Mouse (Mus musculus): Measurements from ENCODE around the gene Olfr1382. TPM values are rescaled to one million over a fixed set of nuclear protein-coding genes. Genes with fewer than 3 reads are reported as not detected.
"Not testable (repeated sequence)": the region's sequence is repeated elsewhere in the genome, so short reads cannot be mapped to it uniquely, and the experiment has no call there.

Olfr1382 gene
- not detected in 2 replicates for total RNA-seq (2014; fragmentation: Nextera tagmentation)
- not detected in 2 replicates for total RNA-seq (2017)

- no peak for ATAC-seq (replicated peaks; ENCODE audit: poor library complexity, severe bottlenecking)
Measured at GRCm38 (mm10) chr11:49527947-49528346, at the start of gene Olfr1382. Gene Olfr1382 (plus strand): TSS chr11:49528247.

- ATAC-seq (replicated peaks; ENCODE audit: poor library complexity, severe bottlenecking), result no peak
Measured at GRCm38 (mm10) chr11:49485973-49486372, 42.1 kb upstream of the Olfr1382 start.

- ATAC-seq (replicated peaks; ENCODE audit: poor library complexity, severe bottlenecking), result not testable (repeated sequence)
Measured at GRCm38 (mm10) chr11:49488770-49489169, 39.3 kb upstream of the Olfr1382 start, which contains the start of gene Olfr1385. Gene Olfr1385 (plus strand): TSS chr11:49489070.

GRCm38 (mm10) chr11:49518086-49518485 is 10.0 kb upstream of the Olfr1382 start:
- no peak for ATAC-seq (replicated peaks; ENCODE audit: poor library complexity, severe bottlenecking)

GRCm38 (mm10) chr11:49519348-49519747 is 8.7 kb upstream of the Olfr1382 start, which contains the start of gene Olfr1383:
Gene Olfr1383 (plus strand): TSS chr11:49519648.
- ATAC-seq (replicated peaks; ENCODE audit: poor library complexity, severe bottlenecking), result no peak

GRCm38 (mm10) chr11:49532761-49533160 is 4.7 kb downstream of the Olfr1382 start:
- ATAC-seq (replicated peaks; ENCODE audit: poor library complexity, severe bottlenecking), result no peak

- ATAC-seq (replicated peaks; ENCODE audit: poor library complexity, severe bottlenecking), result peak; percentile 48; the same call in 1 of the 2 replicates
Measured at GRCm38 (mm10) chr11:49536631-49537030, 8.6 kb downstream of the Olfr1382 start.

GRCm38 (mm10) chr11:49543149-49543548 is 15.1 kb downstream of the Olfr1382 start, which contains the start of gene Olfr1381:
Gene Olfr1381 (plus strand): TSS chr11:49543449.
- ATAC-seq (replicated peaks; ENCODE audit: poor library complexity, severe bottlenecking), result not testable (repeated sequence)

- ATAC-seq (replicated peaks; ENCODE audit: poor library complexity, severe bottlenecking), result not testable (repeated sequence)
Measured at GRCm38 (mm10) chr11:49554033-49554432, 26.0 kb downstream of the Olfr1382 start.

GRCm38 (mm10) chr11:49556578-49556977 is 28.5 kb downstream of the Olfr1382 start, which contains the start of gene Olfr1380:
Gene Olfr1380 (plus strand): TSS chr11:49556878.
- not testable (repeated sequence) for ATAC-seq (replicated peaks; ENCODE audit: poor library complexity, severe bottlenecking)

- ATAC-seq (replicated peaks; ENCODE audit: poor library complexity, severe bottlenecking), result peak; percentile 48; the same call in 1 of the 2 replicates
Measured at GRCm38 (mm10) chr11:49575054-49575453, 47.0 kb downstream of the Olfr1382 start.

GRCm38 (mm10) chr11:49580452-49580851 is 52.4 kb downstream of the Olfr1382 start:
- ATAC-seq (replicated peaks; ENCODE audit: poor library complexity, severe bottlenecking), result peak; percentile 63

Other genes with a start within 250 kb of the Olfr1382 start
- not detected in 2 replicates for gene Olfr1393, start 249.9 kb upstream of the Olfr1382 start, total RNA-seq (2014; fragmentation: Nextera tagmentation)
- gene Olfr1393, start 249.9 kb upstream of the Olfr1382 start, total RNA-seq (2017), result not detected in 2 replicates
- not detected in 2 replicates for gene Olfr1392, start 243.0 kb upstream of the Olfr1382 start, total RNA-seq (2014; fragmentation: Nextera tagmentation)
- not detected in 2 replicates for gene Olfr1392, start 243.0 kb upstream of the Olfr1382 start, total RNA-seq (2017)
- gene Olfr10, start 223.5 kb upstream of the Olfr1382 start, total RNA-seq (2014; fragmentation: Nextera tagmentation), result not detected in 2 replicates
- not detected in 2 replicates for gene Olfr10, start 223.5 kb upstream of the Olfr1382 start, total RNA-seq (2017)
- gene Olfr1391, start 205.5 kb upstream of the Olfr1382 start, total RNA-seq (2014; fragmentation: Nextera tagmentation), result not detected in 2 replicates
- not detected in 2 replicates for gene Olfr1391, start 205.5 kb upstream of the Olfr1382 start, total RNA-seq (2017)
- not detected in 2 replicates for gene Olfr1390, start 193.1 kb upstream of the Olfr1382 start, total RNA-seq (2014; fragmentation: Nextera tagmentation)
- gene Olfr1390, start 193.1 kb upstream of the Olfr1382 start, total RNA-seq (2017), result not detected in 2 replicates
- not detected in 2 replicates for gene Olfr1389, start 105.2 kb upstream of the Olfr1382 start, total RNA-seq (2014; fragmentation: Nextera tagmentation)
- gene Olfr1389, start 105.2 kb upstream of the Olfr1382 start, total RNA-seq (2017), result not detected in 2 replicates
- gene Olfr1388, start 91.6 kb upstream of the Olfr1382 start, total RNA-seq (2014; fragmentation: Nextera tagmentation), result not detected in 2 replicates
- gene Olfr1388, start 91.6 kb upstream of the Olfr1382 start, total RNA-seq (2017), result 0.09 and 0.21 TPM in 2 replicates
- not detected in 2 replicates for gene Olfr1387, start 72.9 kb upstream of the Olfr1382 start, total RNA-seq (2014; fragmentation: Nextera tagmentation)
- gene Olfr1387, start 72.9 kb upstream of the Olfr1382 start, total RNA-seq (2017), result not detected in 2 replicates
- not detected in 2 replicates for gene Olfr1386, start 63.2 kb upstream of the Olfr1382 start, total RNA-seq (2014; fragmentation: Nextera tagmentation)
- not detected in 2 replicates for gene Olfr1386, start 63.2 kb upstream of the Olfr1382 start, total RNA-seq (2017)
- gene Olfr1385, start 39.2 kb upstream of the Olfr1382 start, total RNA-seq (2014; fragmentation: Nextera tagmentation), result not detected in 2 replicates
- gene Olfr1385, start 39.2 kb upstream of the Olfr1382 start, total RNA-seq (2017), result not detected in 2 replicates
- gene Olfr1384, start 21.5 kb upstream of the Olfr1382 start, total RNA-seq (2014; fragmentation: Nextera tagmentation), result not detected in 2 replicates
- not detected in 2 replicates for gene Olfr1384, start 21.5 kb upstream of the Olfr1382 start, total RNA-seq (2017)
- not detected in 2 replicates for gene Olfr1383, start 8.6 kb upstream of the Olfr1382 start, total RNA-seq (2014; fragmentation: Nextera tagmentation)
- not detected in 2 replicates for gene Olfr1383, start 8.6 kb upstream of the Olfr1382 start, total RNA-seq (2017)
- gene Olfr1381, start 15.2 kb downstream of the Olfr1382 start, total RNA-seq (2014; fragmentation: Nextera tagmentation), result not detected in 2 replicates
- gene Olfr1381, start 15.2 kb downstream of the Olfr1382 start, total RNA-seq (2017), result not detected in 2 replicates
- not detected in 2 replicates for gene Olfr1380, start 28.6 kb downstream of the Olfr1382 start, total RNA-seq (2014; fragmentation: Nextera tagmentation)
- gene Olfr1380, start 28.6 kb downstream of the Olfr1382 start, total RNA-seq (2017), result not detected in 2 replicates
- 0.32 TPM in 1 of 2 replicates, not detected in the other for gene Flt4, start 81.0 kb downstream of the Olfr1382 start, total RNA-seq (2014; fragmentation: Nextera tagmentation)
- gene Flt4, start 81.0 kb downstream of the Olfr1382 start, total RNA-seq (2017), result 0.10 TPM in 1 of 2 replicates, not detected in the other
- 0.86 TPM in 1 of 2 replicates, not detected in the other for gene Scgb3a1, start 135.4 kb downstream of the Olfr1382 start, total RNA-seq (2014; fragmentation: Nextera tagmentation)
- gene Scgb3a1, start 135.4 kb downstream of the Olfr1382 start, total RNA-seq (2017), result not detected in 2 replicates
- gene Cnot6, start 184.5 kb downstream of the Olfr1382 start, total RNA-seq (2014; fragmentation: Nextera tagmentation), result 73.3 and 77.8 TPM in 2 replicates
- 42.2 and 52.8 TPM in 2 replicates for gene Cnot6, start 184.5 kb downstream of the Olfr1382 start, total RNA-seq (2017)